Mouse (Mus musculus) forebrain, embryonic 14.5 days (tissue): ENCODE results near the gene Nprl2. TPM values are rescaled to one million over a fixed set of nuclear protein-coding genes. Genes with fewer than 3 reads are reported as not detected.
"Not testable (repeated sequence)": the region's sequence is repeated elsewhere in the genome, so short reads cannot be mapped to it uniquely, and the experiment has no call there.

ENCODE experiments used
- ATAC-seq: fragments of 200-750 bp; cut with Nextera tagmentation; 2 replicates; pipeline ENCODE4 v1.8.0; 2017; ENCODE audit warnings: mild to moderate bottlenecking, moderate library complexity
- DNase-seq: peaks from one replicate; pipeline ENCODE4 v3.0.0-alpha.2; 2015; ENCODE audit warnings: low spot score
- H3K27ac ChIP-seq: fragments of 300-500 bp; sonication (generic); 2 replicates; pipeline ENCODE4 v1.5.1; 2014; ENCODE audit warnings: low read depth, mild to moderate bottlenecking, control low read depth, low read length, moderate library complexity
- H3K27me3 ChIP-seq: fragments of 300-500 bp; sonication (generic); replicated peaks from 2 replicates; pipeline ENCODE4 v1.6.1; 2014; ENCODE audit warnings: low read length, control low read depth, mixed read lengths; ENCODE audit not compliant: control insufficient read depth, insufficient read depth
- H3K36me3 ChIP-seq: fragments of 300-500 bp; sonication (generic); 2 replicates; pipeline ENCODE4 v1.6.1; 2014; ENCODE audit warnings: low read length, control low read depth; ENCODE audit not compliant: control insufficient read depth, insufficient read depth
- H3K4me1 ChIP-seq: fragments of 300-500 bp; sonication (generic); 2 replicates; pipeline ENCODE4 v1.6.1; 2014; ENCODE audit warnings: antibody characterized with exemption, low read length, control low read depth; ENCODE audit not compliant: control insufficient read depth, insufficient read depth
- H3K4me2 ChIP-seq: fragments of 300-500 bp; sonication (generic); 2 replicates; pipeline ENCODE4 v1.6.1; 2014; ENCODE audit warnings: mild to moderate bottlenecking, control low read depth, low read length
- H3K4me3 ChIP-seq: fragments of 300-500 bp; sonication (generic); 2 replicates; pipeline ENCODE4 v1.5.1; 2014; ENCODE audit warnings: low read depth, low read length, control low read depth
- H3K9ac ChIP-seq: fragments of 300-500 bp; sonication (generic); 2 replicates; pipeline ENCODE4 v1.6.1; 2014; ENCODE audit warnings: mild to moderate bottlenecking, low read length, control low read depth, moderate library complexity
- H3K9me3 ChIP-seq: fragments of 300-500 bp; sonication (generic); replicated peaks from 2 replicates; pipeline ENCODE4 v1.6.1; 2016; ENCODE audit warnings: low read length, control low read depth, mixed read lengths; ENCODE audit not compliant: control insufficient read depth
- WGBS: fragments of 180-500 bp; shearing (Covaris S2); extraction: QIAGEN DNeasy Blood & Tissue Kit; methylation state at CpG from one replicate; pipeline ENCODE4 v1.1.7; 2014; 5-methylcytosine and 5-hydroxymethylcytosine counted together
- polyA plus RNA-seq: library from polyadenylated mRNA; unstranded; fragments of >200 nt; fragmentation: Nextera tagmentation; extraction: Ambion mirVana; gene quantifications from 2 replicates; pipeline ENCODE4 v1.2.1, GENCODE M21; 2014

The Nprl2 gene
- polyA plus RNA-seq, 1 experiment from 2014 or later: 83.8 TPM

DNA sequence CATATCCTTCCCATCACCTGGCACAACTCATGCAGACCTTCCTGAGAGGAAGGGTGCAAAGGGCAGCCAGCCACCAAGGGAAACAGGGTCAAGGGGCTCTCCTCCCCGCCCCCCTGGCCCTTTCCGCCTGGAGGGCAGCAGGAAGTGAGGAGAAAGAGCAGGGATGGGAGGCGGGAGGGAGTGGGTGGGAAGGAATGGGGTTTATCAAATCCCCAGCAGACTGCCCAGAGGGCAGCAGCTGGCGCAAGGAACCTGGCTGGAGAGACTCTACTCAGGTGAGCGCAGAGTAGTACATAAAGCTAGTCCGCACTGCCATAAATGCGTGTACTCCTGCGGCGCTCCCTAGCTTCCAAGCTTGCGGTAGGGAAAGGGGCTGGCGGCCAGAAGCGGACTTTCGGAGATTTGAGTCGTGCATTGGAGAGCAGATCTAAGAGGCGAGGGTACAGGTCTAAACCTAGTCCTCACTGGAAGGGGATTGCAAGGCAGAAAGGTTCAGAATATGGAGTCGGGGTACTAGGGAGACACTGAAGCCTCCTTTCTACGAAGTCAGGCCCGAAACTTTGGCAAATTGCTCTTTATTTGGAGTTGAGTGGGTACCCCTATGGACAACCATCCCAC lies 25.8 kb downstream of the Nprl2 start, which contains the start of gene Hyal2:
TSS of gene Hyal2 (plus strand) at position 244 of the 618 bp plus-strand sequence.
- Histone ChIP-seq H3K4me2 (peak within 1 kb of the TSS; percentile 92), H3K36me3 (peaks cover 43% of the 10 kb centered on the region), H3K4me1 (peaks cover 31% of the 10 kb centered on the region), H3K4me3 (peak within 1 kb of the TSS; percentile 88), H3K9ac (peak within 1 kb of the TSS; percentile 92), H3K9me3 (no peaks in the 10 kb centered on the region), H3K27me3 (no peaks in the 10 kb centered on the region), H3K27ac (peak within 1 kb of the TSS; percentile 77)
- no peak for ATAC-seq
- WGBS: 4% methylated on average over 18 of the region's 18 CpGs
- no peak for DNase-seq

DNA sequence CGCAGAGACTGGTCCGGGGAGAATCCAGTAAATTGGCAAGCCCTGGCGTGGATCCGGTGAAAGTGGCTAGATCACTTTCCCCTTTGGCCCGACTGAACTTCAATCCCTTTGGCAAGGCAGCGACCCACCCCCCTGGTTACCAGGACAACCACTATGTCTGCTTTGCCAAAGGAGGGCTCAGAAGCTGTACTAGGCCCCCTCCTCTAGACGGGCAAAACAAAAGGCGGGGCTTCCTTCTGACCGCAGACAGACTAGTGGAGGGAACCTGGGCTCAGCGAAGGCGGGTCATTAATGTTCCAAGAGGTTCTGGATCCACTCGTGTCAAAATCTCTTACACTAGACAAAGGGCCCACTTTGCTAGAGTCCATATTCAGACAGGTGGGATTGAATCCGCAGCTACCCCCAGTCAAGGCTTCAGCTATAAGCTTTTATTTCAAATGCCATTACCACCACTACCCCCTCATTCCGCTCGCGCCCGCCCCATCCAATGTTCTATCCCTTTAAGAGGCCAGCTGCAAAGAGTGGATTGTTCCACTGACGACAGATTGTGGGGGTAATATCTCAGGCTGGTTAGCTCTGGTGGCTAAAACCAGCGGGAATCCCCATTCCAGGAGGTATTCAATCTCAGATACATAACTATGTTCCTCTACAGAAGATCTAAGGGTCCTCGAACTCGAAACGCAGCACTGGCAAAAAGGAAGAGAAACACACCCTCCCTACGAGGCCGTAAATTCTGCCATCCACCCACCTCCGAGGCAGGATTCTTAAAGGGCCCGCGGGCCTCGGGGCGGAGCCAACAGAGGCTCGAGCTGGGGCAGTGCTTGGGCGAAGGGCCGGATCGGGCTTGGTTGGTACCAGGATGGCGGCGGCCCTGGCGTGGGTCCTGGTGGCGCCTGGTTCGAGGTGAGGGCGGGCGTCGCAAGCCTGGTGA lies 26.6 kb downstream of the Nprl2 start:
- H3K27ac ChIP-seq: peak overlapping the region; percentile 77
- peaks cover 29% of the 10 kb centered on the region for H3K4me1 ChIP-seq
- peak; percentile 95 for DNase-seq
- under 1% methylated on average over 41 of the region's 41 CpGs for WGBS
- peak; percentile 91 for ATAC-seq
- H3K9ac ChIP-seq: peak overlapping the region; percentile 92
- no peaks in the 10 kb centered on the region for H3K27me3 ChIP-seq
- peak overlapping the region; percentile 92 for H3K4me2 ChIP-seq
- H3K4me3 ChIP-seq: peak overlapping the region; percentile 88
- no peaks in the 10 kb centered on the region for H3K9me3 ChIP-seq
- H3K36me3 ChIP-seq: peaks cover 51% of the 10 kb centered on the region

DNA sequence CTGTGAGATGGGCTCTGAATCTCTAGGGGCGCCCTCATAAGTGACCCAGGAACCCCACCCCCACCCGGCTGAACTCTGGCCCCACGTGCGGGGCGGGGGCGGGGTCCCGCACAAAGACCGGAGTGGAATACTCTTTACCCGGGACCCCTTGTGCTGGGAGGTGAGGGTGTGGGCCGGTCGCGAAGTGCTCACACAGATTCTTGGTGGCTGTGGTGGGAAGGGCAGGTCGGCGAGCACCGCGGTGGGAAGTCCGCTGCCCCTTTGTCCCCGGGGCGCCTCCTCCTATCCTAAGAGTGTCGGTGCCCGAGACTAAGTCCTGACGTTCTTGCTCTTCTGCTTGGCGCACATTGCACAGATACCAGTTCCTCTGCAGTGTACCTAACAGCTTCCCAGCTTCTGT lies 27.2 kb downstream of the Nprl2 start:
- peak overlapping the region; percentile 88 for H3K4me3 ChIP-seq
- H3K36me3 ChIP-seq: peaks cover 54% of the 10 kb centered on the region
- H3K27ac ChIP-seq: peak overlapping the region; percentile 77
- no peaks in the 10 kb centered on the region for H3K27me3 ChIP-seq
- 1% methylated on average over 23 of the region's 23 CpGs for WGBS
- H3K9ac ChIP-seq: peak overlapping the region; percentile 92
- H3K4me2 ChIP-seq: peak overlapping the region; percentile 92
- DNase-seq (no peak), ATAC-seq (peak; percentile 25)
- H3K4me1 ChIP-seq: peaks cover 25% of the 10 kb centered on the region
- no peaks in the 10 kb centered on the region for H3K9me3 ChIP-seq

DNA sequence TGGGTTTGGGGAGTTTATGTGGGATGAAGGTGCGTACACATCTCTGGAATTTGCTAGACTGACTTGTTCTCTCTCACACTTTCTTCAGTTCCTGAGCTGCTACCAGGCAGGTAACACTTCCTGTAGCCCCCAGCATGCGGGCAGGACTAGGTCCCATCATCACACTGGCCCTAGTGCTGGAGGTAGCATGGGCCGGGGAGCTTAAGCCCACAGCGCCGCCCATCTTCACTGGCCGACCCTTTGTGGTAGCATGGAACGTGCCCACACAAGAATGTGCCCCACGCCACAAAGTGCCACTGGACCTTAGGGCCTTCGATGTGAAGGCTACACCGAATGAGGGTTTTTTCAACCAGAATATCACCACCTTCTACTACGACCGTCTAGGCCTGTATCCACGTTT lies 28.0 kb downstream of the Nprl2 start:
- no peak for DNase-seq
- H3K36me3 ChIP-seq: peaks cover 52% of the 10 kb centered on the region
- no peaks in the 10 kb centered on the region for H3K9me3 ChIP-seq
- ATAC-seq: no peak
- no peaks in the 10 kb centered on the region for H3K27me3 ChIP-seq
- peaks cover 25% of the 10 kb centered on the region for H3K4me1 ChIP-seq
- peak overlapping the region; percentile 92 for H3K4me2 ChIP-seq
- H3K9ac ChIP-seq: peak overlapping the region; percentile 92
- H3K27ac ChIP-seq: peak overlapping the region; percentile 77; the same call in 1 of the 2 replicates
- WGBS: 31% methylated on average over 13 of the region's 13 CpGs
- H3K4me3 ChIP-seq: peak overlapping the region; percentile 88

DNA sequence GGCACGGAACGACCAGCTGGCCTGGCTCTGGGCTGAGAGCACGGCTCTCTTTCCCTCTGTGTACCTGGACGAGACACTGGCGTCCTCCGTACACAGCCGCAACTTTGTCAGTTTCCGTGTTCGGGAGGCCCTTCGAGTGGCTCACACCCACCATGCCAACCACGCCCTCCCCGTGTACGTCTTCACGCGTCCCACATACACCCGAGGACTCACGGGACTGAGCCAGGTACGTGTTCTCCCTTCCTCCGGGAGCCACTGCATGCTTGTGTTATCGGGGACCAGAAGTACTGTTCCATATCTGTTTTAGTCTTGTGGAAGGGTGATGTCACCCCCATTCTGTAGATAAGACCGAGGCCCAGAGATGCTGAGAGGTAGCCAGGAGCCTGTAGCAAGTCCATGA lies 28.8 kb downstream of the Nprl2 start:
- peaks cover 46% of the 10 kb centered on the region for H3K36me3 ChIP-seq
- DNase-seq: no peak
- peaks cover 25% of the 10 kb centered on the region for H3K4me1 ChIP-seq
- H3K27ac ChIP-seq: no peak overlapping the region; the same call in 1 of the 2 replicates
- no peak for ATAC-seq
- peak overlapping the region; percentile 92 for H3K4me2 ChIP-seq
- H3K9ac ChIP-seq: peak overlapping the region; percentile 92
- 92% methylated on average over 21 of the region's 21 CpGs for WGBS
- no peaks in the 10 kb centered on the region for H3K27me3 ChIP-seq
- no peaks in the 10 kb centered on the region for H3K9me3 ChIP-seq
- peak overlapping the region; percentile 88; the same call in 1 of the 2 replicates for H3K4me3 ChIP-seq

DNA sequence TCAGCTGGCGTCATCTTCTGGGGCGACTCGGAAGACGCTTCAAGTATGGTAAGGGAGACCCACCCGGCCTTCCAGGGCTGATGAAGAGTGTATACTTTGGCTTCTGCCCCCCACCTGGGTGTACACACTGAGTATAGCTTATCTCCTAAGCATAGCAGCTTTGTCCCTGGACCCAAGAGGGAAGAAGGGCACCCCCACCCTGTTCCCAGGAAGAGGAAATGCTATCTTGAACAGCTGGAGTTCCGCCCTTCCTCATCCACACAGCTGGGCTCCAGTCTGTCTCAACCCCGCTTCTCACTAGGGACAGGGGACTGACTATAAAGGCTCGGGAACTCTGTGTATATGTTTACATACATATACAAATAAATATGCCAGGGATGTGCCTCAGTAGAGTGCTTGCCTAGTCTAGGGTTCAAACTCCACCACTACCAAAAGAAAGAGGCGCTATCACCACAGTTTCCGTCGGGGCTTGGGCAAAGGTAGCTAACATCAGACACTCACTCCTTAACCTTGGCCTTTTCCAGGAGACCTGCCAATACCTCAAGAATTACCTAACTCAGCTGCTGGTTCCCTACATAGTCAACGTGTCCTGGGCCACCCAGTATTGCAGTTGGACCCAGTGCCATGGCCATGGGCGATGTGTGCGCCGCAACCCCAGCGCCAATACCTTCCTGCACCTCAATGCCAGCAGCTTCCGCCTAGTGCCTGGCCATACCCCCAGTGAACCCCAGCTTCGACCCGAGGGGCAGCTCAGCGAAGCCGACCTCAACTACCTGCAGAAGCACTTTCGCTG lies 29.7 kb downstream of the Nprl2 start:
- no peak overlapping the region for H3K27ac ChIP-seq
- DNase-seq (no peak), ATAC-seq (no peak)
- no peak overlapping the region for H3K9ac ChIP-seq
- H3K27me3 ChIP-seq: no peaks in the 10 kb centered on the region
- peaks cover 39% of the 10 kb centered on the region for H3K36me3 ChIP-seq
- no peaks in the 10 kb centered on the region for H3K9me3 ChIP-seq
- H3K4me2 ChIP-seq: no peak overlapping the region
- H3K4me3 ChIP-seq: no peak overlapping the region
- WGBS: 94% methylated on average over 22 of the region's 22 CpGs
- peaks cover 25% of the 10 kb centered on the region for H3K4me1 ChIP-seq

DNA sequence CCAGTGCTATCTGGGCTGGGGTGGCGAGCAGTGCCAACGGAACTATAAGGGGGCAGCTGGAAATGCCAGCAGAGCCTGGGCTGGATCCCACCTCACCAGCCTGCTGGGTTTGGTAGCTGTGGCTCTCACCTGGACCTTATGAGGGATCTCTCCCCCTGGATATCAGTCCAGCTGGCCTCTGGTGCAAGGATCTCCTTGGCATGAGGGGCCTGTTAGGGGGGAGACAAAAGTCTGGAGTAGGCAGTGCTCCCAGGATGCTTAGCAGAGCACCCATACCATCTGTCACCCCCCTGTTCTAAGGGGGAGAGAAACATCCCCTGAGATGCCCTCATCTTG lies 30.3 kb downstream of the Nprl2 start:
- no peak overlapping the region for H3K4me3 ChIP-seq
- WGBS: 97% methylated on average over 2 of the region's 2 CpGs
- H3K4me2 ChIP-seq: no peak overlapping the region

DNA sequence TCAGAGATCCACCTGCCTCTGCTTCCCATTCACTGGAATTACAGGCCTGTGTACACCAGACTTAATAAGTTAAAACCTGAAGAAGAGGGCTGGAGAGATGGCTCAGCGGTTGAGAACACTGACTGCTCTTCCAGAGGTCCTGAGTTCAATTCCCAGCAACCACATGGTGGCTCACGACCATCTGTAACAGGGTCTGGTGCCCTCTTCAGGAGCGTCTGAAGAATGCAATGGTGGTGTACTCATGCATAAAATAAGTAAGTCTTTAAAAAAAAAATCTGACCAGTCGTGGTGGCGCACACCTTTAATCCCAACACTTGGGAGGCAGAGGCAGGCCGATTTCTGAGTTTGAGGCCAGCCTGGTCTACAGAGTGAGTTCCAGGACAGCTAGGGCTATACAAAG lies 31.7 kb downstream of the Nprl2 start:
- 80% methylated on average over 6 of the region's 6 CpGs for WGBS
- not testable (repeated sequence) for H3K4me2 ChIP-seq, H3K27ac ChIP-seq, DNase-seq, H3K4me3 ChIP-seq, ATAC-seq, H3K9ac ChIP-seq, H3K27me3 ChIP-seq, H3K9me3 ChIP-seq
- peaks cover 15% of the 10 kb centered on the region for H3K4me1 ChIP-seq
- peaks cover 39% of the 10 kb centered on the region for H3K36me3 ChIP-seq

More for the DNA sequence above, 30.3 kb downstream of the Nprl2 start:
- ATAC-seq: no peak
- Histone ChIP-seq H3K27me3 (no peaks in the 10 kb centered on the region), H3K4me1 (peaks cover 25% of the 10 kb centered on the region), H3K9me3 (no peaks in the 10 kb centered on the region), H3K9ac (no peak overlapping the region), H3K36me3 (peaks cover 39% of the 10 kb centered on the region), H3K27ac (no peak overlapping the region)
- DNase-seq: no peak
